Mouse (Mus musculus) adipose tissue, adult 10 weeks (tissue): ENCODE measurements around the gene Ipcef1. TPM values are rescaled to one million over a fixed set of nuclear protein-coding genes. Genes with fewer than 3 reads are reported as not detected.

Source experiments
- polyA plus RNA-seq: library from polyadenylated mRNA; stranded (reverse); fragments of 350-450 nt; fragmentation: Illumina TruSeq; extraction: RNeasy Lipid Tissue Mini Kit (QIAGEN cat#74804); gene quantifications from one replicate; pipeline ENCODE4 v1.2.3, GENCODE M21; 2014; ENCODE audit warnings: low read depth, low replicate concordance

The Ipcef1 gene
- 4.0 TPM for polyA plus RNA-seq

GRCm38 (mm10) chr10:7052315-7053017 lies at the start of gene Ipcef1:
TSS of gene Ipcef1 (minus strand) at chr10:7052478.

Other genes starting within 250 kb of the Ipcef1 start
- 8.6 TPM for gene Cnksr3, start 159.8 kb upstream of the Ipcef1 start, polyA plus RNA-seq